Mouse (Mus musculus): ENCODE results near the gene Olfr123.

The Olfr123 gene

GRCm38 (mm10) chr17:37793229-37793628, at the start of gene Olfr123:
Olfr123 (plus strand) TSS chr17:37793529.
- DNase-seq (ENCODE audit: low spot score in 2 of 2) = no peak

GRCm38 (mm10) chr17:37768307-37768706, 25.0 kb upstream of the Olfr123 start, which contains the start of gene Olfr122:
Olfr122 (plus strand) TSS chr17:37768607.
- no peak for DNase-seq (ENCODE audit: low spot score in 2 of 2)

- no peak for DNase-seq (ENCODE audit: low spot score in 2 of 2)
These were observed 6.3 kb downstream of the Olfr123 start, which contains the start of gene Olfr124 for GRCm38 (mm10) chr17:37799588-37799987. Olfr124 (plus strand) TSS chr17:37799888.

GRCm38 (mm10) chr17:37832649-37833048, 39.3 kb downstream of the Olfr123 start, which contains the start of gene Olfr125:
Olfr125 (plus strand) TSS chr17:37832949.
- DNase-seq (ENCODE audit: low spot score in 2 of 2) = no peak

- no peak for DNase-seq (ENCODE audit: low spot score in 2 of 2)
These were observed 53.9 kb downstream of the Olfr123 start, which contains the start of gene Olfr126 for GRCm38 (mm10) chr17:37847183-37847582. Olfr126 (plus strand) TSS chr17:37847483.

Measured in right cerebral cortex, postnatal 36 days (tissue).